Mouse (Mus musculus): ENCODE measurements around the gene Mnat1. TPM values are rescaled to one million over a fixed set of nuclear protein-coding genes. Genes with fewer than 3 reads are reported as not detected.

Mnat1 gene
- polyA plus RNA-seq, 1 experiment from 2014 or later = 36.6 TPM

- no peaks in the 10 kb centered on the region for H3K27me3 ChIP-seq (ENCODE audit: control insufficient read depth, insufficient read depth, low read length)
- ATAC-seq (ENCODE audit: insufficient number of reproducible peaks, insufficient read depth, low FRiP score, low read depth) = no peak
- no peaks in the 10 kb centered on the region for H3K4me1 ChIP-seq (ENCODE audit: control insufficient read depth, insufficient read depth, low read length)
- 87% methylated on average over 7 of the region's 7 CpGs for whole genome bisulfite sequencing
- no peaks in the 10 kb centered on the region for H3K36me3 ChIP-seq (ENCODE audit: control insufficient read depth, insufficient read depth, low read length)
- H3K9me3 ChIP-seq (ENCODE audit: control insufficient read depth, low read depth, low read length) = no peaks in the 10 kb centered on the region
- no peak overlapping the region for H3K4me2 ChIP-seq (replicated peaks; ENCODE audit: low read depth, low read length)
- no peak overlapping the region for H3K4me3 ChIP-seq (ENCODE audit: low read depth, low read length)
- no peak overlapping the region for H3K27ac ChIP-seq (ENCODE audit: low read length)
- H3K9ac ChIP-seq (replicated peaks; ENCODE audit: low read depth, low read length) = no peak overlapping the region
These were observed 194.5 kb downstream of the Mnat1 start for GRCm38 (mm10) chr12:73317706-73318686.

Other genes starting within 250 kb of the Mnat1 start
- gene Six6, start 183.8 kb upstream of the Mnat1 start, polyA plus RNA-seq (2014; fragmentation: Nextera tagmentation; extraction: Ambion mirVana) = not detected in 2 replicates
- gene 4930447C04Rik, start 182.9 kb upstream of the Mnat1 start, polyA plus RNA-seq (2014; fragmentation: Nextera tagmentation; extraction: Ambion mirVana) = 2.0 and 3.2 TPM in 2 replicates
- gene Six1, start 69.8 kb upstream of the Mnat1 start, polyA plus RNA-seq (2014; fragmentation: Nextera tagmentation; extraction: Ambion mirVana) = not detected in 2 replicates
- gene Six4, start 10.3 kb upstream of the Mnat1 start, polyA plus RNA-seq (2014; fragmentation: Nextera tagmentation; extraction: Ambion mirVana) = 1.4 and 1.5 TPM in 2 replicates
- gene Trmt5, start 163.0 kb downstream of the Mnat1 start, polyA plus RNA-seq (2014; fragmentation: Nextera tagmentation; extraction: Ambion mirVana) = 18.4 and 19.4 TPM in 2 replicates
- gene Slc38a6, start 163.1 kb downstream of the Mnat1 start, polyA plus RNA-seq (2014; fragmentation: Nextera tagmentation; extraction: Ambion mirVana) = 9.6 and 10.3 TPM in 2 replicates

Data from stomach, embryonic 14.5 days (tissue).